In the genomic region with DNA sequence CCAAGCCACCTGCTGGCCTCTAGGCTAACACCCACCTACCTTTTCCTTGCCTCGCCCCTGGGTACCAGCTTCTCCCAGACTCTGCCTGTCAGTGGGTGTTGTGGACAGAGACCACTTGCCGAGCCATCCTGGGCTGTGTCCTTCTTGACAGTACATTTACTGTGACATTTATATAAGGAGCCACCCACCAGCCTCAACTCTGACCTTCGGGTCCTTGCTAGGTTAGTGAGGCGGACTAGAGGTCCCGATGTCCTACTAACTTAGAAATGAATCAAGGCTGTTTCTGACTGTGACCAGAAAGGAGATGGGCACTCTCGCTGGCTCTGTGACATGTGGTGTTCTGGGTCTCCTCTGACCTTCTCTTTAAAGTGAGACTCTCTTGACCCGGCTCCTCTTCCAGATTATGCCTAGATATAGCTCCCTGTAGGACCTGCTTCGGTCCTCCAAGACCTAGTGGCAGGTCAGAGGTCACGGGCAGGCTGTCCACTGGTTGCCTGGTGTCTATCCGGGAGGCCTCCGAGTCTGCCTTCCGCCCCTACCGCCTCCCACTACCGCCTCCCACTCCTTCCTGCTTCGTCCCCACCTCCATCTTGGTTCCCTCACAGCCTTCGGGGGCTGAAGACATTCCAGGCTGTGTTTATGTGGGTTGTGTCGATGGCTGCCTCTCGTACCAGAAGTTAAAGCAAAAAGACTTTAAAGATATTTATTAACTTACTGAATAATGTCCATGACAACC, we compare ENCODE assay signal across 17 mouse cellular contexts. TPM values are rescaled to one million over a fixed set of nuclear protein-coding genes. Genes with fewer than 3 reads are reported as not detected.
DNase-seq lines count a peak whose midpoint lies in the region; ATAC-seq and TF ChIP-seq lines count a peak whose summit lies in the region.
"Had no signal": no experiment of that assay in that cellular context is flagged by ENCODE, and none has a peak within 500 bp of the region (broad histone marks: within the 10 kb centered on the region; RNA-seq: fewer than 3 reads in every experiment).

No protein-coding gene starts in this region.

- DNase-seq in gastrocnemius, adult 2 months, result no peak
- DNase-seq in gastrocnemius, postnatal 36 days, result no peak
- peak; percentile 40 for DNase-seq in kidney, adult 18-20 months
- DNase-seq in kidney, adult 8-10 months, result no peak
- peak; percentile 74 for DNase-seq in kidney, postnatal 10 days
- DNase-seq in MN1 (ENCODE audit: low spot score), result no peak
- DNase-seq: cerebellum, adult 11-12 months; cerebellum, postnatal 36 days; right cerebral cortex, postnatal 25 days had no signal

- intact Hi-C loops in gastrocnemius, adult 2 months (cut with DNase I), result no loop called here
- intact Hi-C loops in gastrocnemius, postnatal 36 days (cut with DNase I), result no loop called here

- no peak for ATAC-seq in cerebellum, adult (ENCODE audit: insufficient number of reproducible peaks, low FRiP score, low TSS enrichment)
- ATAC-seq: activated CD4-positive, CD25-positive, alpha-beta regulatory T cell, adult 4 months; forebrain, embryonic 16.5 days; intestine, embryonic 15.5 days had no signal

- no peak for TF ChIP-seq POLR2A in embryonic fibroblast, embryonic 13.5 days (IDR thresholded peaks at IDR 0.05; ENCODE audit: low read depth, low read length)

- no peak overlapping the region for H3K4me3 ChIP-seq in gastrocnemius, adult 2 months
- no peak overlapping the region for H3K4me3 ChIP-seq in embryonic fibroblast, embryonic 13.5 days (ENCODE audit: insufficient read depth, low read length)
- H3K4me3 ChIP-seq: embryonic facial prominence, embryonic 10.5 days; intestine, embryonic 15.5 days; megakaryocyte, embryonic 14.5 days; neural tube, embryonic 13.5 days had no signal

- no peak for TF ChIP-seq CTCF in gastrocnemius, adult 2 months (IDR thresholded peaks at IDR 0.05)
- TF ChIP-seq CTCF in embryonic fibroblast, embryonic 13.5 days (IDR thresholded peaks at IDR 0.05; ENCODE audit: borderline replicate concordance, insufficient read depth, low read length), result no peak

- H3K4me1 ChIP-seq in embryonic fibroblast, embryonic 13.5 days (ENCODE audit: control insufficient read depth, insufficient read depth, low read length), result peaks cover 21% of the 10 kb centered on the region

- H3K27ac ChIP-seq in gastrocnemius, adult 2 months, result peak overlapping the region; percentile 69
- peak overlapping the region; percentile 68; the same call in 1 of the 2 replicates for H3K27ac ChIP-seq in embryonic fibroblast, embryonic 13.5 days (ENCODE audit: insufficient read depth, low read length)
- H3K27ac ChIP-seq: embryonic facial prominence, embryonic 10.5 days; intestine, embryonic 15.5 days; neural tube, embryonic 13.5 days had no signal

RNA-seq across cellular contexts. Expression of gene Gramd4, which starts 21.2 kb away (rescaled TPM):
- total RNA-seq in gastrocnemius, adult 2 months (2021), result 10 to 100 TPM in 1 of 2 experiments, 1 to 10 TPM in 1; 5.8 to 11.4 TPM
- 1 to 10 TPM; 5.1 to 5.9 TPM for total RNA-seq in gastrocnemius, postnatal 36 days (2021)
- polyA plus RNA-seq in embryonic fibroblast, embryonic 13.5 days (2011; ENCODE audit: insufficient read length, low read depth, missing spikeins), result 18.0 and 31.4 TPM in 2 replicates

RNA-seq across cellular contexts. Expression of gene Celsr1, which starts 45.1 kb away (rescaled TPM):
- total RNA-seq in gastrocnemius, adult 2 months (2021), result under 1 TPM; 0.13 to 0.28 TPM
- under 1 TPM; 0.10 to 0.37 TPM for total RNA-seq in gastrocnemius, postnatal 36 days (2021)
- polyA plus RNA-seq in embryonic fibroblast, embryonic 13.5 days (2011; ENCODE audit: insufficient read length, low read depth, missing spikeins), result 0.20 and 0.91 TPM in 2 replicates

Comparison
In these comparisons a context has a peak if more than half of its experiments do, and no peak if none do; other contexts are left out.
1. DNase-seq: peak in kidney, adult 18-20 months (single experiment) and kidney, postnatal 10 days (single experiment); none in gastrocnemius, adult 2 months (single experiment), gastrocnemius, postnatal 36 days (0 of 2), kidney, adult 8-10 months (0 of 2) and MN1 (single experiment).